Mouse (Mus musculus) liver, embryonic 16.5 days (tissue): ENCODE data around the gene Aox1. TPM values are rescaled to one million over a fixed set of nuclear protein-coding genes. Genes with fewer than 3 reads are reported as not detected.

ENCODE experiments used
- ATAC-seq: fragments of 200-750 bp; cut with Nextera tagmentation; 2 replicates; pipeline ENCODE4 v1.8.0; 2017; ENCODE audit warnings: low read depth, mild to moderate bottlenecking, moderate number of reproducible peaks, moderate library complexity
- H3K27ac ChIP-seq: fragments of 300-500 bp; sonication (generic); 2 replicates; pipeline ENCODE4 v1.5.1; 2014; ENCODE audit warnings: mild to moderate bottlenecking, low read length
- H3K27me3 ChIP-seq: fragments of 300-500 bp; sonication (generic); 2 replicates; pipeline ENCODE4 v1.6.1; 2014; ENCODE audit warnings: low read depth, low read length, mixed read lengths; ENCODE audit not compliant: control insufficient read depth, insufficient read depth
- H3K36me3 ChIP-seq: fragments of 300-500 bp; sonication (generic); 2 replicates; pipeline ENCODE4 v1.6.1; 2014; ENCODE audit warnings: mild to moderate bottlenecking; ENCODE audit not compliant: control insufficient read depth, insufficient read depth
- H3K4me1 ChIP-seq: fragments of 300-500 bp; sonication (generic); 2 replicates; pipeline ENCODE4 v1.6.1; 2014; ENCODE audit warnings: low read depth, low read length, mixed read lengths; ENCODE audit not compliant: control insufficient read depth
- H3K4me2 ChIP-seq: fragments of 300-500 bp; sonication (generic); 2 replicates; pipeline ENCODE4 v1.6.1; 2014; ENCODE audit warnings: low read depth, low read length, mixed read lengths
- H3K4me3 ChIP-seq: fragments of 300-500 bp; sonication (generic); 2 replicates; pipeline ENCODE4 v1.5.1; 2014; ENCODE audit warnings: low read depth, mild to moderate bottlenecking, low read length
- H3K9ac ChIP-seq: fragments of 300-500 bp; sonication (generic); 2 replicates; pipeline ENCODE4 v1.6.1; 2014; ENCODE audit warnings: low read depth, low read length
- H3K9me3 ChIP-seq: fragments of 300-500 bp; sonication (generic); replicated peaks from 2 replicates; pipeline ENCODE4 v1.6.1; 2016; ENCODE audit warnings: low read length; ENCODE audit not compliant: control insufficient read depth
- whole genome bisulfite sequencing: fragments of 180-500 bp; shearing (Covaris S2); extraction: QIAGEN DNeasy Blood & Tissue Kit; methylation state at CpG from one replicate; pipeline ENCODE4 v1.1.7; 2014; ENCODE audit not compliant: insufficient replicate concordance; 5-methylcytosine and 5-hydroxymethylcytosine counted together
- polyA plus RNA-seq: library from polyadenylated mRNA; unstranded; fragments of >200 nt; fragmentation: Nextera tagmentation; extraction: Ambion mirVana; gene quantifications from 2 replicates; pipeline ENCODE4 v1.2.1, GENCODE M21; 2015

Gene Aox1
- polyA plus RNA-seq, 1 experiment from 2014 or later = 0.44 TPM

GRCm38 (mm10) chr1:58071509-58071908 is 41.8 kb downstream of the Aox1 start:
- H3K36me3 ChIP-seq = no peaks in the 10 kb centered on the region
- H3K4me1 ChIP-seq = no peaks in the 10 kb centered on the region

GRCm38 (mm10) chr1:58072416-58072815 is 42.7 kb downstream of the Aox1 start:
- no peak for ATAC-seq
- no peak overlapping the region for H3K4me3 ChIP-seq
- no peak overlapping the region for H3K27ac ChIP-seq
- no peak overlapping the region for H3K4me2 ChIP-seq
- no peak overlapping the region for H3K9ac ChIP-seq
- H3K36me3 ChIP-seq = no peaks in the 10 kb centered on the region
- H3K9me3 ChIP-seq = no peaks in the 10 kb centered on the region
- no peaks in the 10 kb centered on the region for H3K4me1 ChIP-seq
- no peaks in the 10 kb centered on the region for H3K27me3 ChIP-seq
- WGBS = 68% methylated on average over 2 of the region's 2 CpGs

More at GRCm38 (mm10) chr1:58071509-58071908, 41.8 kb downstream of the Aox1 start:
- Histone ChIP-seq H3K4me3 (no peak overlapping the region), H3K27me3 (no peaks in the 10 kb centered on the region), H3K27ac (no peak overlapping the region), H3K4me2 (no peak overlapping the region), H3K9me3 (no peaks in the 10 kb centered on the region), H3K9ac (no peak overlapping the region)
- ATAC-seq = no peak
- 80% methylated on average over 1 of the region's 1 CpGs for WGBS

GRCm38 (mm10) chr1:58072991-58073730 is 43.4 kb downstream of the Aox1 start:
- Histone ChIP-seq H3K4me1 (no peaks in the 10 kb centered on the region), H3K27me3 (no peaks in the 10 kb centered on the region), H3K9me3 (no peaks in the 10 kb centered on the region), H3K4me3 (no peak overlapping the region), H3K9ac (no peak overlapping the region), H3K4me2 (no peak overlapping the region), H3K36me3 (no peaks in the 10 kb centered on the region), H3K27ac (no peak overlapping the region)
- 65% methylated on average over 12 of the region's 12 CpGs for WGBS
- no peak for ATAC-seq

- Histone ChIP-seq H3K4me2 (no peak overlapping the region), H3K27me3 (no peaks in the 10 kb centered on the region), H3K36me3 (no peaks in the 10 kb centered on the region), H3K27ac (no peak overlapping the region), H3K9ac (no peak overlapping the region), H3K4me3 (no peak overlapping the region), H3K9me3 (no peaks in the 10 kb centered on the region), H3K4me1 (no peaks in the 10 kb centered on the region)
- 60% methylated on average over 2 of the region's 2 CpGs for WGBS
- ATAC-seq = no peak
These were observed 44.5 kb downstream of the Aox1 start for GRCm38 (mm10) chr1:58074266-58074665.

GRCm38 (mm10) chr1:58077882-58078281 is 48.2 kb downstream of the Aox1 start:
- H3K4me2 ChIP-seq = no peak overlapping the region
- no peak overlapping the region for H3K9ac ChIP-seq
- no peaks in the 10 kb centered on the region for H3K27me3 ChIP-seq
- H3K36me3 ChIP-seq = no peaks in the 10 kb centered on the region
- no peaks in the 10 kb centered on the region for H3K9me3 ChIP-seq
- ATAC-seq = no peak
- no peaks in the 10 kb centered on the region for H3K4me1 ChIP-seq
- H3K4me3 ChIP-seq = no peak overlapping the region
- no peak overlapping the region for H3K27ac ChIP-seq

- Histone ChIP-seq H3K27me3 (no peaks in the 10 kb centered on the region), H3K9ac (no peak overlapping the region), H3K4me2 (no peak overlapping the region), H3K36me3 (no peaks in the 10 kb centered on the region), H3K9me3 (no peaks in the 10 kb centered on the region), H3K4me1 (no peaks in the 10 kb centered on the region), H3K27ac (0 out of 2 replicates have a peak overlapping the region, but pooled peaks have one; percentile 5), H3K4me3 (no peak overlapping the region)
- peak; percentile 63; the same call in 1 of the 2 replicates for ATAC-seq
- 77% methylated on average over 7 of the region's 7 CpGs for WGBS
These were observed 48.7 kb downstream of the Aox1 start for GRCm38 (mm10) chr1:58078390-58078789.

GRCm38 (mm10) chr1:58079689-58080088 is 50.0 kb downstream of the Aox1 start:
- Histone ChIP-seq H3K27ac (no peak overlapping the region), H3K4me3 (no peak overlapping the region), H3K4me1 (no peaks in the 10 kb centered on the region), H3K27me3 (no peaks in the 10 kb centered on the region), H3K4me2 (no peak overlapping the region), H3K9me3 (no peaks in the 10 kb centered on the region), H3K36me3 (no peaks in the 10 kb centered on the region), H3K9ac (no peak overlapping the region)
- 69% methylated on average over 5 of the region's 5 CpGs for WGBS
- no peak for ATAC-seq

GRCm38 (mm10) chr1:58080446-58080845 is 50.7 kb downstream of the Aox1 start:
- no peak overlapping the region for H3K4me2 ChIP-seq
- H3K4me3 ChIP-seq = no peak overlapping the region
- H3K27me3 ChIP-seq = no peaks in the 10 kb centered on the region
- H3K36me3 ChIP-seq = no peaks in the 10 kb centered on the region
- WGBS = 56% methylated on average over 4 of the region's 4 CpGs
- no peaks in the 10 kb centered on the region for H3K9me3 ChIP-seq
- no peak overlapping the region for H3K27ac ChIP-seq
- no peak for ATAC-seq
- no peak overlapping the region for H3K9ac ChIP-seq
- H3K4me1 ChIP-seq = no peaks in the 10 kb centered on the region

GRCm38 (mm10) chr1:58081356-58081755 is 51.6 kb downstream of the Aox1 start:
- H3K4me1 ChIP-seq = no peaks in the 10 kb centered on the region
- H3K4me2 ChIP-seq = no peak overlapping the region
- H3K9me3 ChIP-seq = no peaks in the 10 kb centered on the region
- ATAC-seq = no peak
- no peaks in the 10 kb centered on the region for H3K27me3 ChIP-seq
- 65% methylated on average over 5 of the region's 5 CpGs for WGBS
- H3K9ac ChIP-seq = no peak overlapping the region
- no peaks in the 10 kb centered on the region for H3K36me3 ChIP-seq
- no peak overlapping the region for H3K4me3 ChIP-seq
- H3K27ac ChIP-seq = no peak overlapping the region
